Mouse (Mus musculus): ENCODE results near the gene 1110059E24Rik. TPM values are rescaled to one million over a fixed set of nuclear protein-coding genes. Genes with fewer than 3 reads are reported as not detected.

The 1110059E24Rik gene
- polyA plus RNA-seq, 2 experiments, result 35.0 to 55.0 TPM

DNA sequence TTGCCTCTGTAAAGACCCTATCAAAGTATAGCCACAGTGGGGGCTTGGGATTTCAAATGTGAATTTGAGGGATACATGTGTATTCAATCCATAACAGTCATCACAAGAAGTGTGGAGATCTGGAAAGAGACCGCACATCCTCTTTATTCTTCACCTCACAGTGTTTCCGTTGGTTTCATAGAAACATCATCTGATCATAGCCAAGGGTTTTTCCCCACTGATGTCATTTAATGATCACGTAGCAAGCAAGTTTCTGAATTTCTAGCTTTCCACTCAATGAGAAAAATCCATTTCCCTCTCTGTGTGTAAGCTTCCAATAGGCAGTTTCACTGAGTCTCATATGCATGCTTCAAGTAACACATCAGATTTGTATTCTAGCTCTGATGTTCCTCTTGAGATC lies 103.1 kb downstream of the 1110059E24Rik start:
- no peak for TF ChIP-seq POLR2A (IDR thresholded peaks at IDR 0.05; ENCODE audit: borderline replicate concordance, extremely low read depth, insufficient read depth, insufficient read length)
- Histone ChIP-seq H3K27ac (replicated peaks; ENCODE audit: low read depth, low read length) (no peak overlapping the region), H3K36me3 (ENCODE audit: control insufficient read depth, insufficient read depth, low read length) (no peaks in the 10 kb centered on the region), H3K27me3 (ENCODE audit: control insufficient read depth, insufficient read depth, low read length) (no peaks in the 10 kb centered on the region), H3K4me3 (replicated peaks; ENCODE audit: low read length) (no peak overlapping the region), H3K9me3 (ENCODE audit: control insufficient read depth, low read length) (no peaks in the 10 kb centered on the region), H3K9ac (ENCODE audit: low read depth, low read length, severe bottlenecking) (no peak overlapping the region), H3K4me2 (replicated peaks; ENCODE audit: low read depth, low read length, severe bottlenecking) (no peak overlapping the region), H3K4me1 (ENCODE audit: control insufficient read depth, insufficient read depth, low read length) (no peaks in the 10 kb centered on the region)
- ATAC-seq (ENCODE audit: low FRiP score, low read depth) (no peak), DNase-seq (ENCODE audit: low spot score) (no peak)
- 93% methylated on average over 3 of the region's 3 CpGs for WGBS

DNA sequence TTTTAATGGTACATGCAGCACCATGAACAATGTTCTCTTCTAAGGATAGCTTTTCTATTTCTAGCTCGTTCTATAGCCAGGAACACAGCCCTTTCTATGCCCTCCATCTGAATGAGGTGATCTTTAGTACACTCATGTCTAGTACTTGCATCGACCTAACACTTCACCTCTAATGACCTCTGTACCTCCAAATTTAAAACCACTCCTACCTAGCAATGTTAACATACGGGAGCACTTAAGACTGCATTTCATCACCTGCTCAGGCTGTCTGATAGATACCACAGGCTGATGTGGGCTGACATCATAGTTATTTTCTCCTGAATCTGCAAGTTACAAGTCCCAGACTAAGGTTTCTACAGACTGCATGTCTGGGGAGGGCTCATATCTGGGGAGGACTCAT lies 103.8 kb downstream of the 1110059E24Rik start:
- Histone ChIP-seq H3K4me2 (replicated peaks; ENCODE audit: low read depth, low read length, severe bottlenecking) (no peak overlapping the region), H3K9me3 (ENCODE audit: control insufficient read depth, low read length) (no peaks in the 10 kb centered on the region), H3K9ac (ENCODE audit: low read depth, low read length, severe bottlenecking) (no peak overlapping the region), H3K4me1 (ENCODE audit: control insufficient read depth, insufficient read depth, low read length) (no peaks in the 10 kb centered on the region), H3K4me3 (replicated peaks; ENCODE audit: low read length) (no peak overlapping the region), H3K27ac (replicated peaks; ENCODE audit: low read depth, low read length) (no peak overlapping the region), H3K27me3 (ENCODE audit: control insufficient read depth, insufficient read depth, low read length) (no peaks in the 10 kb centered on the region), H3K36me3 (ENCODE audit: control insufficient read depth, insufficient read depth, low read length) (no peaks in the 10 kb centered on the region)
- no peak for TF ChIP-seq POLR2A (IDR thresholded peaks at IDR 0.05; ENCODE audit: borderline replicate concordance, extremely low read depth, insufficient read depth, insufficient read length)
- WGBS, result 71% methylated on average over 3 of the region's 3 CpGs
- ATAC-seq (ENCODE audit: low FRiP score, low read depth), result no peak
- no peak for DNase-seq (ENCODE audit: low spot score)

DNA sequence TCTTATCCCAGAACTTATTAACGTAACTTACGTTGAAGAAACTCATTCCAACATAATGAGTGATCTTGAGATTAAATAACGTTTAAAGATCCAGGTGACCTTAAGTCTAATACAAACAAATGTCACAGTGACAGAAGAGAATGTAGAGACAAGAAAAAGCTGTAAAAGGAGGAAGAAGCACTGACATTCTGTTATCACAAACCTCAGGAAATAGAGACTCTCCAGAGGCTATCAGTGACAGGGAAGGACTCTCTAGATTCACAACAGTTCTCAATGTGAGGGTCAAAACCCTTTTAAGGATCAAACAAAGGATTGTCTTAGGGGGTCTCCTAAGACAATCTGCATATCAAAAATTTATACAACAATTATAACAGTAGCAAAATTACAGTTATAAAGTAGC lies 115.7 kb downstream of the 1110059E24Rik start:
- no peak overlapping the region for H3K9ac ChIP-seq (ENCODE audit: low read depth, low read length, severe bottlenecking)
- no peak for TF ChIP-seq POLR2A (IDR thresholded peaks at IDR 0.05; ENCODE audit: borderline replicate concordance, extremely low read depth, insufficient read depth, insufficient read length)
- DNase-seq (ENCODE audit: low spot score), result no peak
- H3K9me3 ChIP-seq (ENCODE audit: control insufficient read depth, low read length), result no peaks in the 10 kb centered on the region
- WGBS, result 51% methylated on average over 3 of the region's 3 CpGs
- H3K27me3 ChIP-seq (ENCODE audit: control insufficient read depth, insufficient read depth, low read length), result no peaks in the 10 kb centered on the region
- no peak for ATAC-seq (ENCODE audit: low FRiP score, low read depth)
- no peaks in the 10 kb centered on the region for H3K36me3 ChIP-seq (ENCODE audit: control insufficient read depth, insufficient read depth, low read length)
- no peaks in the 10 kb centered on the region for H3K4me1 ChIP-seq (ENCODE audit: control insufficient read depth, insufficient read depth, low read length)
- no peak overlapping the region for H3K27ac ChIP-seq (replicated peaks; ENCODE audit: low read depth, low read length)
- no peak overlapping the region for H3K4me2 ChIP-seq (replicated peaks; ENCODE audit: low read depth, low read length, severe bottlenecking)
- H3K4me3 ChIP-seq (replicated peaks; ENCODE audit: low read length), result no peak overlapping the region

Other genes with a start within 250 kb of the 1110059E24Rik start
- 0.10 and 0.19 TPM in 2 replicates for gene Gda, start 179.5 kb downstream of the 1110059E24Rik start, polyA plus RNA-seq (2012; rRNA removed)
- 0.07 and 0.28 TPM in 2 replicates for gene Gda, start 179.5 kb downstream of the 1110059E24Rik start, polyA plus RNA-seq (2014; fragmentation: Nextera tagmentation; extraction: Ambion mirVana)
- gene Abhd17b, start 209 bp upstream of the 1110059E24Rik start, polyA plus RNA-seq (2012; rRNA removed), result 19.4 and 19.7 TPM in 2 replicates
- gene Abhd17b, start 209 bp upstream of the 1110059E24Rik start, polyA plus RNA-seq (2014; fragmentation: Nextera tagmentation; extraction: Ambion mirVana), result 34.7 and 38.0 TPM in 2 replicates
- gene Cemip2, start 125.4 kb upstream of the 1110059E24Rik start, polyA plus RNA-seq (2012; rRNA removed), result 16.1 and 17.1 TPM in 2 replicates
- gene Cemip2, start 125.4 kb upstream of the 1110059E24Rik start, polyA plus RNA-seq (2014; fragmentation: Nextera tagmentation; extraction: Ambion mirVana), result 31.1 and 33.3 TPM in 2 replicates

Measured in limb, embryonic 14.5 days (tissue).